Mouse (Mus musculus): ENCODE results near the gene Prss45.

DNA sequence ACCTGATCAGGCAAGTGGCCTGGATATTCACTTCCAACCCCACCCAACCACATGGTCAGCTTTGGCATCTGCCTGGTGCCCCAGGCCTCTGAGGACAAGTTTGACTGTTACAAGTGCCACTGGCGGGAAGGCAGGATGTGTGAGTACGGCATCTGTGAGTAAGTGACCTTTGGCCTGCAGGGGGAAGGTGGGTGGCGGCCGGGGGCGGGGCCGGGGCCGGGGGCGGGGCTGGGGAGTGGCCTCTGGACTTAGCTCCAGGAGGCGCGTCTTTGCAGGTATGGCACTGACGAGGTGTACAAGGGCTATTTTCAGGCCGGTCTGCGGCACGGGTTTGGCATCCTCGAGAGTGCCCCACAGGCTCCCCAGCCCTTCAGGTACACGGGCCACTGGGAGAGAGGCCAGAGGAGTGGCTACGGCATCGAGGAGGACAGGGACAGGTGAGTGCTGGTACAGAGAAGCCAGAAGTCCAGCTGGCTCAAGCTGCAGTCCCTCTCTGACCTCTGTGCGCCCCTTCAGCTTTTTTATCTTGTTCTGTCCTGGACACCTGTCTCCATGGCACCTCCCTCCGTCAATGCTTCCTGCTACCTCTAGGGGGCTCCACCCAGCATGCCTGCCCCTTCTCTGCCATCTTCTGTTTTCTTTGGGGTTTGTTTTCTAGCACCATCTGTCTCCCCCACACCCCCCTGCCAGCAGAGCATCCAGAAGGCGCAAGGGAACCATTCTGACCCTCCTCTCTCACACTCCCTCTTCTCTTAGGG lies 55.8 kb downstream of the Prss45 start:
- TF ChIP-seq CTCF (IDR thresholded peaks at IDR 0.05) (peak; percentile 51), EP300 (IDR thresholded peaks at IDR 0.05) (no peak)
